Mouse (Mus musculus): ENCODE results near the gene Sik2. TPM values are rescaled to one million over a fixed set of nuclear protein-coding genes. Genes with fewer than 3 reads are reported as not detected.

Sik2 gene
- polyA plus RNA-seq, 1 experiment from 2014 or later: 10.8 TPM

DNA sequence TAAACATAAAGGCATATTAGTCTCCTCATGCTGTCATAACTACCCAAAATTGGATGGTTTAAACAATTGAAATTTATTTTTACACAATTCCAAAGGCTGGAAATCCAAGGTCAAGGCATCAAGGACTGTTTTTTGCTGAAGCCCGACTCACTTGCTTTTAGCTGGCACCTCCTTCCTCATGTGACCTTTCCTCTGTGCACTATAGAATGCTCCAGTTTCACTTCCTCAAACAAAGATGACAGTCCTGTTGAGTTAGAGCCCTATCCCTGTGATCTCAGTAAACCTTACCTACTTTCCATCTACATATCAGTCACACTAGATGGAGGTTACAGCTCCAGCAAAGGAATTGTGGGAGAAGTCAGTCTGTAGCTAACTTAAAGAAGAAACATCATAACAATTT, 21.3 kb upstream of the Sik2 start:
- no peak overlapping the region for H3K4me2 ChIP-seq (ENCODE audit: low read depth, low read length)
- ATAC-seq (ENCODE audit: low read depth): no peak
- 6% methylated on average over 1 of the region's 1 CpGs for WGBS (ENCODE audit: insufficient replicate concordance)
- H3K9me3 ChIP-seq (replicated peaks; ENCODE audit: control insufficient read depth, low read length): no peaks in the 10 kb centered on the region
- H3K4me1 ChIP-seq (ENCODE audit: control insufficient read depth, low read depth, low read length): no peaks in the 10 kb centered on the region
- no peaks in the 10 kb centered on the region for H3K27me3 ChIP-seq (ENCODE audit: control insufficient read depth, insufficient read depth, low read depth, low read length)
- H3K9ac ChIP-seq (ENCODE audit: low read depth, low read length): no peak overlapping the region
- H3K4me3 ChIP-seq (ENCODE audit: low read depth, low read length): no peak overlapping the region
- no peaks in the 10 kb centered on the region for H3K36me3 ChIP-seq (ENCODE audit: control insufficient read depth, insufficient read depth)
- H3K27ac ChIP-seq (ENCODE audit: low read length): no peak overlapping the region

DNA sequence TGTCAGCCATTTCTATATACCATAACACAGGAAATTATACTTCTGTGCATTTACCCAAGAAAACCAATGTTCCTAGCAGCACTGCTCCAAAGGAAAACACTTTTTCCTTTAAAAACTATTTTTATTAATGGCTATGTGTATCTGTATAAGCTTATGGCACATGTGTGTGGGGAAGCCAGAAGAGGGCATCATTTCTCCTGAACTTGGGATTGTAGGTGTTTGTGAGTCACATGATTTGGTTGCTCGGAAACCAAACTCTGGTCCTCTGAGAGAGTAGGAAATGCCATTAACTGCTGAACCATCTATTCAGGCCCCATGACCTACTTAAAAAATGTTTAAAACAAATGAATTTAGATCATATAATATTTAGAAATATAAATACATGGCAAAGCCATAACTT, 18.1 kb upstream of the Sik2 start:
- H3K4me3 ChIP-seq (ENCODE audit: low read depth, low read length): no peak overlapping the region
- no peaks in the 10 kb centered on the region for H3K27me3 ChIP-seq (ENCODE audit: control insufficient read depth, insufficient read depth, low read depth, low read length)
- H3K36me3 ChIP-seq (ENCODE audit: control insufficient read depth, insufficient read depth): no peaks in the 10 kb centered on the region
- H3K4me2 ChIP-seq (ENCODE audit: low read depth, low read length): no peak overlapping the region
- no peak overlapping the region for H3K9ac ChIP-seq (ENCODE audit: low read depth, low read length)
- 77% methylated on average over 1 of the region's 1 CpGs for WGBS (ENCODE audit: insufficient replicate concordance)
- no peaks in the 10 kb centered on the region for H3K9me3 ChIP-seq (replicated peaks; ENCODE audit: control insufficient read depth, low read length)
- no peak for ATAC-seq (ENCODE audit: low read depth)
- no peaks in the 10 kb centered on the region for H3K4me1 ChIP-seq (ENCODE audit: control insufficient read depth, low read depth, low read length)
- no peak overlapping the region for H3K27ac ChIP-seq (ENCODE audit: low read length)

- H3K36me3 ChIP-seq (ENCODE audit: control insufficient read depth, insufficient read depth): no peaks in the 10 kb centered on the region
- no peak overlapping the region for H3K4me3 ChIP-seq (ENCODE audit: low read depth, low read length)
- no peaks in the 10 kb centered on the region for H3K4me1 ChIP-seq (ENCODE audit: control insufficient read depth, low read depth, low read length)
- no peak overlapping the region for H3K4me2 ChIP-seq (ENCODE audit: low read depth, low read length)
- H3K27me3 ChIP-seq (ENCODE audit: control insufficient read depth, insufficient read depth, low read depth, low read length): no peaks in the 10 kb centered on the region
- no peak for ATAC-seq (ENCODE audit: low read depth)
- H3K9me3 ChIP-seq (replicated peaks; ENCODE audit: control insufficient read depth, low read length): no peaks in the 10 kb centered on the region
- WGBS (ENCODE audit: insufficient replicate concordance): 36% methylated on average over 4 of the region's 4 CpGs
- H3K27ac ChIP-seq (ENCODE audit: low read length): no peak overlapping the region
- no peak overlapping the region for H3K9ac ChIP-seq (ENCODE audit: low read depth, low read length)
Measured at GRCm38 (mm10) chr9:51021123-51021795, 12.4 kb upstream of the Sik2 start.

GRCm38 (mm10) chr9:51020351-51020750, 11.5 kb upstream of the Sik2 start:
- no peak overlapping the region for H3K4me2 ChIP-seq (ENCODE audit: low read depth, low read length)
- no peak overlapping the region for H3K4me3 ChIP-seq (ENCODE audit: low read depth, low read length)
- H3K36me3 ChIP-seq (ENCODE audit: control insufficient read depth, insufficient read depth): no peaks in the 10 kb centered on the region
- H3K9ac ChIP-seq (ENCODE audit: low read depth, low read length): no peak overlapping the region
- H3K27ac ChIP-seq (ENCODE audit: low read length): no peak overlapping the region
- WGBS (ENCODE audit: insufficient replicate concordance): 13% methylated on average over 3 of the region's 3 CpGs
- no peaks in the 10 kb centered on the region for H3K4me1 ChIP-seq (ENCODE audit: control insufficient read depth, low read depth, low read length)
- H3K9me3 ChIP-seq (replicated peaks; ENCODE audit: control insufficient read depth, low read length): no peaks in the 10 kb centered on the region
- ATAC-seq (ENCODE audit: low read depth): no peak
- no peaks in the 10 kb centered on the region for H3K27me3 ChIP-seq (ENCODE audit: control insufficient read depth, insufficient read depth, low read depth, low read length)

- no peaks in the 10 kb centered on the region for H3K36me3 ChIP-seq (ENCODE audit: control insufficient read depth, insufficient read depth)
- H3K27me3 ChIP-seq (ENCODE audit: control insufficient read depth, insufficient read depth, low read depth, low read length): no peaks in the 10 kb centered on the region
- WGBS (ENCODE audit: insufficient replicate concordance): 49% methylated on average over 7 of the region's 7 CpGs
Measured at GRCm38 (mm10) chr9:51019670-51020069, 10.8 kb upstream of the Sik2 start.

DNA sequence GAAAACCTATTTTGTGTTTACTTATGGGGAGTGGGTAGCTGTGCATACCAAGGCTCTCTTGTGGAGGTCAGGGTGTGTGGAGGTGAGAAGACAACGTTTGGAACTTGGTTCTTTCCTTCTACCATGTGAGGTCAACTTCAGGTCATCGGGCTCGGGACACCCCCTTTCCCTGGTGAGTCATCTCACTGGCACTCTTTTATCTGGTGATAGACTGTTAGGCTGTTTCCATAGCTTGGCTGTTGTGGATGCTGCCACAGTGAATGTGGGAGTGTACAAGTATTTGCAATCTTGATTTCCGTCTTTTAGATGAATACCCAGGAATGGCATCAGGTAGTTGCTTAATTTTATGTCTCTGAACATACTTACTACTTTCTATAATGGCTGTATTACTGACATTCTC, 6.9 kb upstream of the Sik2 start:
- Histone ChIP-seq H3K9ac (ENCODE audit: low read depth, low read length) (no peak overlapping the region), H3K4me2 (ENCODE audit: low read depth, low read length) (no peak overlapping the region), H3K9me3 (replicated peaks; ENCODE audit: control insufficient read depth, low read length) (no peaks in the 10 kb centered on the region), H3K4me1 (ENCODE audit: control insufficient read depth, low read depth, low read length) (no peaks in the 10 kb centered on the region), H3K36me3 (ENCODE audit: control insufficient read depth, insufficient read depth) (no peaks in the 10 kb centered on the region), H3K4me3 (ENCODE audit: low read depth, low read length) (no peak overlapping the region), H3K27ac (ENCODE audit: low read length) (no peak overlapping the region), H3K27me3 (ENCODE audit: control insufficient read depth, insufficient read depth, low read depth, low read length) (no peaks in the 10 kb centered on the region)
- no peak for ATAC-seq (ENCODE audit: low read depth)
- WGBS (ENCODE audit: insufficient replicate concordance): 32% methylated on average over 4 of the region's 4 CpGs

More at GRCm38 (mm10) chr9:51019670-51020069, 10.8 kb upstream of the Sik2 start:
- Histone ChIP-seq H3K4me2 (ENCODE audit: low read depth, low read length) (no peak overlapping the region), H3K9me3 (replicated peaks; ENCODE audit: control insufficient read depth, low read length) (no peaks in the 10 kb centered on the region), H3K9ac (ENCODE audit: low read depth, low read length) (no peak overlapping the region), H3K27ac (ENCODE audit: low read length) (no peak overlapping the region), H3K4me3 (ENCODE audit: low read depth, low read length) (no peak overlapping the region), H3K4me1 (ENCODE audit: control insufficient read depth, low read depth, low read length) (no peaks in the 10 kb centered on the region)
- no peak for ATAC-seq (ENCODE audit: low read depth)

DNA sequence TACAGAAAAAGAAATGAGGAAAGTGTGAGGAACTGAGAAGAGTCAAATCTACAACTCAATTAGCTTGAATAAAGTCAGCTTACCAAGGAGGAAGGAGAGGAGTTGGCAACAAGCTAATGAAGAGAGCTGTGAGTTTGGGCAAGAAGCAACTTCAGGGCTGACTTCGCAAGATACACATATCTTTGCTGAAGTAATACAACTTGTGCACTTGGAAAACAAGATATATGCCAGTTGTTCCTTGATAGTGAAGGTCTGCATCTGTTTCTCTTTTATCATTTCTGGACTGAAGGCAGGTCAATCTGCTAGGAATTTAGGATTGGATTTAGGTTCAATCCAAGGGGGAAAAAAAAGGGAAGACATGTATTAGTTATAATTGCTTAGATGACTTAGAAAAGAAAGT, 4.8 kb upstream of the Sik2 start:
- no peak overlapping the region for H3K4me3 ChIP-seq (ENCODE audit: low read depth, low read length)
- H3K9me3 ChIP-seq (replicated peaks; ENCODE audit: control insufficient read depth, low read length): no peaks in the 10 kb centered on the region
- H3K9ac ChIP-seq (ENCODE audit: low read depth, low read length): no peak overlapping the region
- H3K4me1 ChIP-seq (ENCODE audit: control insufficient read depth, low read depth, low read length): peaks cover 7% of the 10 kb centered on the region
- no peaks in the 10 kb centered on the region for H3K27me3 ChIP-seq (ENCODE audit: control insufficient read depth, insufficient read depth, low read depth, low read length)
- H3K36me3 ChIP-seq (ENCODE audit: control insufficient read depth, insufficient read depth): no peaks in the 10 kb centered on the region
- ATAC-seq (ENCODE audit: low read depth): no peak
- 54% methylated on average over 1 of the region's 1 CpGs for WGBS (ENCODE audit: insufficient replicate concordance)
- no peak overlapping the region for H3K27ac ChIP-seq (ENCODE audit: low read length)
- H3K4me2 ChIP-seq (ENCODE audit: low read depth, low read length): no peak overlapping the region

GRCm38 (mm10) chr9:51009656-51009950, 730 bp upstream of the Sik2 start:
- H3K4me3 ChIP-seq (ENCODE audit: low read depth, low read length): peak overlapping the region; percentile 98
- no peak for ATAC-seq (ENCODE audit: low read depth)
- peak overlapping the region; percentile 83 for H3K4me2 ChIP-seq (ENCODE audit: low read depth, low read length)
- no peaks in the 10 kb centered on the region for H3K27me3 ChIP-seq (ENCODE audit: control insufficient read depth, insufficient read depth, low read depth, low read length)
- 8% methylated on average over 6 of the region's 6 CpGs for WGBS (ENCODE audit: insufficient replicate concordance)
- no peaks in the 10 kb centered on the region for H3K36me3 ChIP-seq (ENCODE audit: control insufficient read depth, insufficient read depth)
- H3K9ac ChIP-seq (ENCODE audit: low read depth, low read length): peak overlapping the region; percentile 69
- H3K27ac ChIP-seq (ENCODE audit: low read length): no peak overlapping the region
- H3K9me3 ChIP-seq (replicated peaks; ENCODE audit: control insufficient read depth, low read length): no peaks in the 10 kb centered on the region
- peaks cover 10% of the 10 kb centered on the region for H3K4me1 ChIP-seq (ENCODE audit: control insufficient read depth, low read depth, low read length)

- Histone ChIP-seq H3K4me3 (ENCODE audit: low read depth, low read length) (peak overlapping the region; percentile 98), H3K4me1 (ENCODE audit: control insufficient read depth, low read depth, low read length) (peaks cover 13% of the 10 kb centered on the region), H3K36me3 (ENCODE audit: control insufficient read depth, insufficient read depth) (no peaks in the 10 kb centered on the region), H3K27me3 (ENCODE audit: control insufficient read depth, insufficient read depth, low read depth, low read length) (no peaks in the 10 kb centered on the region), H3K27ac (ENCODE audit: low read length) (peak overlapping the region; percentile 97), H3K9ac (ENCODE audit: low read depth, low read length) (peak overlapping the region; percentile 97), H3K4me2 (ENCODE audit: low read depth, low read length) (peak overlapping the region; percentile 83), H3K9me3 (replicated peaks; ENCODE audit: control insufficient read depth, low read length) (no peaks in the 10 kb centered on the region)
- WGBS (ENCODE audit: insufficient replicate concordance): under 1% methylated on average over 65 of the region's 65 CpGs
- ATAC-seq (ENCODE audit: low read depth): peak; percentile 55
Measured at GRCm38 (mm10) chr9:51008068-51008840, 619 bp downstream of the Sik2 start.

Data from liver, embryonic 16.5 days (tissue).